Mouse (Mus musculus): ENCODE measurements around the gene Fmn2.

- TF ChIP-seq POLR2A (IDR thresholded peaks at IDR 0.05; ENCODE audit: control insufficient read depth, low read depth, low read length) = no peak
- no peak for TF ChIP-seq CTCF (IDR thresholded peaks at IDR 0.05; ENCODE audit: control insufficient read depth, insufficient read depth, insufficient replicate concordance, low read depth, low read length)
These were observed 31.9 kb upstream of the Fmn2 start for GRCm38 (mm10) chr1:174469736-174470135.

All from testis, adult 2 months (tissue).